Mouse (Mus musculus) liver, embryonic 14.5 days (tissue): Measurements from ENCODE around the gene Snx21.

Experiments used
- CTCF ChIP-seq: IDR thresholded peaks from 2 replicates; pipeline ENCODE4 v1.5.1; 2016; ENCODE audit warnings: antibody characterized with exemption, low read depth, control low read depth
- EP300 ChIP-seq: IDR thresholded peaks from 2 replicates; pipeline ENCODE4 v1.6.1; 2016; ENCODE audit warnings: antibody characterized with exemption, low read depth

- TF ChIP-seq CTCF (no peak), EP300 (no peak)
Observed at GRCm38 (mm10) chr2:164776130-164776529, 9.5 kb upstream of the Snx21 start.
